Mouse (Mus musculus): ENCODE measurements around the gene Lrpap1.

The Lrpap1 gene

DNA sequence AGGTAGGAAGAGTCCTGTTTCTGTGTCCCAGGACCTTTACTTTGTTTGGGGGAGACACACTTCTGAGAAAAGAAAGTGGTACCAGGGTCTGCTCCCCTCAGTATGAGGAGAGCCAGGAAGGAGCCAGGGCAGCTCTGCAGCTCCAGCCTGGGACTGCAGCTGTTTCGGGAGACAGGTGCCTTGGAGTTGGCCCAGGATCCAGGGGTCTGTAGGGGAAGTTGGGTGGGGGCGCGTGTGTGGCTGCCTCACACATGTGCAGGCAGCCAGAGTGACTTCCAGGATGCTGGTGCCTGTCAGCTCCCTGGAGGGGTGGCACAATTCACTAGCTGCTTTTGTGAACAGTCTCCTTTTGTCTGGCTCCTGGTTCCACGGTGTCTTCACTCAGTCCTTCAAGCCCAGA, 48.0 kb downstream of the Lrpap1 start:
- no peak for DNase-seq (ENCODE audit: low spot score in 2 of 2)

DNA sequence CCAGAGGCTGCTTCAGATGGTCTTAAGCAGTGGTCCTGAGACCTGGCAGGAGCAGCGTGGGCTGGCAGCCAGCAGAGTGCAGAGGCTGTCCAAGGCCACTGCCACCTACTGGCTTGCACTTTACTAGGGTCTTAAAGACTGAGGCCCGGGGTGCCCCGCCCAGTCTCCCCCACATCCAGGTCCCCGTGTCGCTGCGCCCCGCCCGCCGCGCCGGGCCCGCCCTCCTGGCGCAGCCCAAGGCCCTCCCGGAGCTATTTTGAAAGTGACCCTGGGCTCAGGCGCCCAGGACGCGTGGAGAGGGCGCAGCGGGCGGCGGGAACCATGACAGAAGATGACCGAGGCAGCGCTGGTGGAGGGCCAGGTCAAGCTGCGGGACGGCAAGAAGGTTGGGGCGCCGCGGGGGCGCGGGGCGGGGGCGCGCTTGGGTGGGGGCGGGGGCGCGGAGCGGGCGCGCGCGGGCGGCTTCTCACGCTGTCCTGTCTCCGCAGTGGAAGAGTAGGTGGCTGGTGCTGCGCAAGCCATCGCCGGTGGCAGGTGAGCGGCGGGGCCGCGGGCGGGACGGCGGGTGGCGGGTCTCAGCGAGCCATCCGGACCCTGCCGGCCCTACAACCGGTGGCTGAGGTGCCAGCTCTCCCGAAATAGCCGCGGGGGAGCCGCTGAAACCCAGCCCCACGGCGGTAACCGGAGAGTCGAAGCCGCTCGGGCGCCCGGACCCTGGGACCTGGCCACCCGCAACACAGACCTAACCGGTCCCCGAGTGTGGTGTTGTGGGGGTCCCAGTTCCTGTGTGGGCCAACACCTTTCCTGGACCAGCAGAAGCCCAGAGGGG, 48.7 kb downstream of the Lrpap1 start, which contains the start of gene Dok7:
TSS of gene Dok7 (plus strand) at position 163 of the 829 bp plus-strand sequence.
- DNase-seq (ENCODE audit: low spot score in 2 of 2) = no peak

GRCm38 (mm10) chr5:35055076-35055475, 50.5 kb downstream of the Lrpap1 start:
- no peak for DNase-seq (ENCODE audit: low spot score in 2 of 2)

DNA sequence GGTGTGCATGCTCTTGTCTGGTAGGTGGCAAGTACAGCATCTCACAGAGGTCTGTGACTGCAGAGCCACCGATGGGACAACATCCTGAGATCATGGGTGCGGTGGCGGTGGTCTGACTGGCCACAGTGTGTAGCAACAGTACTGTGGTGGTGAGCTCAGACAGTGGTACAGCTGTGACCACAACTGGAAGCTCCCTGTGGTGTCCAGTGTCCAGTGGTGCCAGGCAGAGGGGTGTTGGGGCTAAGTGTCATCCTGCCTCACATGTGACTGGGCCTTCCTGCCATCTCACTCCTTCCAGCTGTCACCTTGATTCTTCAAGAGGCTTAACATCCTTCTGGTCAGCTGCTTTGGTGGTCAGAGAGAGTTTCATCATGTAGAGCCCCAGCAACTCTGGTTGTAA, 50.9 kb downstream of the Lrpap1 start:
- DNase-seq (ENCODE audit: low spot score in 2 of 2) = no peak

DNA sequence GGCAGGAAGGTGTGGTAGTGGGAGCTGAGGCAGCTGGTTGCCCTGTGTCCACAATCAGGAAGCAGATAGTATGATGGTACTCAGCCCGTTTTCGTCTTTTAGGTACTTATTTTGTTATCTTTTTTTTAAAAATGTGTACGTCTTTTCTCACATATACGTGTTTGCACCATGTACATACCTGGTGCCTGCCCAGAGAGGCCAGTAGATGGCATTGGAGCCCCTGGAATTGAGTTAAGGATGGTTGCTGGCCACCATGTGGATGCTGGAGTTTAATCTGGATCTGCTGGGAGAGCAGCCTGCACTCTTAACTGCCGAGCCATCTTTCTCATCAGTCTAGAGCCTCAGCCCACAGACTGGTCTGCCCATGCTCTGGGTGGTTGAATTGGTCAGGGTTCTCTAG, 55.0 kb downstream of the Lrpap1 start:
- no peak for DNase-seq (ENCODE audit: low spot score in 2 of 2)

DNA sequence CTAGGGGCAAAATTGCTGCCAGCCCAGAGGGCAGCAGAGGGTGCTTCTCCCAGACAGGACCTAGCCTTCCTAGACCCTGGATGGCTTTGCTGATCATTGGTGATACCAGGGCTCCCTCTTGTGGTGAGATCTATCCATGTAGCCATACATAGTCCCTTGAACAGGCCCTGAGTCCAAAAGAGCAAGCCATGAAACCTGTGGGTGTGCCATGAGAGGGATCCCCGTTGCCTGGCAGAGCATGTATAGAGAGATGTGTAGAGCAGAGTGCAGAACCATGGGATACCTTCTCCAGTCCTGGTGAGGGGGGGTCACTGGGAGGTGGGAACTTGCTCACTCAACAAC, 62.5 kb downstream of the Lrpap1 start:
- peak in 1 of 2 experiments; percentile 57 for DNase-seq (ENCODE audit: low spot score in 2 of 2)

GRCm38 (mm10) chr5:35042431-35043109, 63.0 kb downstream of the Lrpap1 start:
- DNase-seq (ENCODE audit: low spot score in 2 of 2) = no peak
